Mouse (Mus musculus) hindbrain, embryonic 16.5 days (tissue): ENCODE data around the gene Gpr3. TPM values are rescaled to one million over a fixed set of nuclear protein-coding genes. Genes with fewer than 3 reads are reported as not detected.

Source experiments
- ATAC-seq: fragments of 200-750 bp; cut with Nextera tagmentation; 2 replicates; pipeline ENCODE4 v1.8.0; 2017; ENCODE audit warnings: moderate TSS enrichment, moderate library complexity
- H3K27ac ChIP-seq: fragments of 300-500 bp; sonication (generic); 2 replicates; pipeline ENCODE4 v1.5.1; 2014; ENCODE audit warnings: low read depth, mild to moderate bottlenecking, control low read depth, low read length, moderate library complexity
- H3K27me3 ChIP-seq: fragments of 300-500 bp; sonication (generic); replicated peaks from 2 replicates; pipeline ENCODE4 v1.6.1; 2014; ENCODE audit warnings: low read length; ENCODE audit not compliant: control insufficient read depth, insufficient read depth
- H3K36me3 ChIP-seq: fragments of 300-500 bp; sonication (generic); 2 replicates; pipeline ENCODE4 v1.6.1; 2014; ENCODE audit warnings: mild to moderate bottlenecking, low read length, moderate library complexity, mixed read lengths; ENCODE audit not compliant: control insufficient read depth, insufficient read depth
- H3K4me1 ChIP-seq: fragments of 300-500 bp; sonication (generic); 2 replicates; pipeline ENCODE4 v1.6.1; 2014; ENCODE audit warnings: low read depth, low read length; ENCODE audit not compliant: control insufficient read depth, insufficient read depth
- H3K4me2 ChIP-seq: fragments of 300-500 bp; sonication (generic); 2 replicates; pipeline ENCODE4 v1.6.1; 2014; ENCODE audit warnings: mild to moderate bottlenecking, low read length, control low read depth, moderate library complexity
- H3K4me3 ChIP-seq: fragments of 300-500 bp; sonication (generic); 2 replicates; pipeline ENCODE4 v1.5.1; 2014; ENCODE audit warnings: mild to moderate bottlenecking, low read length, control low read depth, moderate library complexity
- H3K9ac ChIP-seq: fragments of 300-500 bp; sonication (generic); 2 replicates; pipeline ENCODE4 v1.6.1; 2014; ENCODE audit warnings: low read depth, mild to moderate bottlenecking, control low read depth, low read length, moderate library complexity
- H3K9me3 ChIP-seq: fragments of 300-500 bp; sonication (generic); 2 replicates; pipeline ENCODE4 v1.6.1; 2014; ENCODE audit warnings: mild to moderate bottlenecking, low read length, moderate library complexity; ENCODE audit not compliant: control insufficient read depth
- WGBS: fragments of 180-500 bp; shearing (Covaris S2); extraction: QIAGEN DNeasy Blood & Tissue Kit; methylation state at CpG from one replicate; pipeline ENCODE4 v1.1.7; 2014; 5-methylcytosine and 5-hydroxymethylcytosine counted together
- polyA plus RNA-seq: library from polyadenylated mRNA; unstranded; fragments of >200 nt; fragmentation: Nextera tagmentation; extraction: Ambion mirVana; gene quantifications from 2 replicates; pipeline ENCODE4 v1.2.1, GENCODE M21; 2015

Gpr3 gene
- polyA plus RNA-seq, 1 experiment from 2014 or later = 2.5 TPM

- peaks cover 23% of the 10 kb centered on the region for H3K4me1 ChIP-seq
- no peaks in the 10 kb centered on the region for H3K9me3 ChIP-seq
- no peak for ATAC-seq
- H3K4me2 ChIP-seq = no peak overlapping the region
- H3K36me3 ChIP-seq = no peaks in the 10 kb centered on the region
- H3K4me3 ChIP-seq = no peak overlapping the region
- peak overlapping the region; percentile 23 for H3K9ac ChIP-seq
- 33% methylated on average over 7 of the region's 7 CpGs for WGBS
- no peaks in the 10 kb centered on the region for H3K27me3 ChIP-seq
- peak overlapping the region; percentile 55; the same call in 1 of the 2 replicates for H3K27ac ChIP-seq
Observed at GRCm38 (mm10) chr4:133204379-133204778, 8.0 kb downstream of the Gpr3 start.

DNA sequence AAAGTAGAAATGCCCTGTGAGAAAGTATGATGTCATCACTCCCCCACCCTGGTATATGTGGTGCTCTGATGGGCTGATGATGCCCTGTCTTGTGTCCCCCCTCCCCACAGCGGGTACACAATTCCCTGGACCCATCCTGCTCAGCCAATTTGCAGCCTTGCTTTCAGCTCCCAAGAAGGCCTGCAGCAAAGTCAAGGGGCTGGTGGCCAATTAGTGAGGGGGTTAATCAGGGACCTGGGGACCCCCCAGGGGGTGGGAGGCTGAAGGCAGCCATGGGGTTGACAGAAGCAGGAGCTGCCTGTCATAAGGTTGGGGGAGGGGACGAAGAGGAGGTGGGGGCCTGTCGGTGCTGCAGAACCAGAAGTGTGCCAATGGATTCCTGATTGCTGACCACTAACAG is 8.7 kb downstream of the Gpr3 start:
- Histone ChIP-seq H3K9ac (no peak overlapping the region), H3K27me3 (no peaks in the 10 kb centered on the region), H3K4me1 (peaks cover 30% of the 10 kb centered on the region), H3K4me3 (no peak overlapping the region), H3K36me3 (no peaks in the 10 kb centered on the region), H3K9me3 (no peaks in the 10 kb centered on the region), H3K27ac (no peak overlapping the region), H3K4me2 (no peak overlapping the region)
- no peak for ATAC-seq
- 71% methylated on average over 3 of the region's 3 CpGs for WGBS

GRCm38 (mm10) chr4:133202254-133202653 is 10.1 kb downstream of the Gpr3 start:
- Histone ChIP-seq H3K27ac (no peak overlapping the region), H3K4me1 (peaks cover 43% of the 10 kb centered on the region), H3K4me3 (no peak overlapping the region), H3K4me2 (no peak overlapping the region), H3K9me3 (no peaks in the 10 kb centered on the region), H3K9ac (no peak overlapping the region), H3K27me3 (no peaks in the 10 kb centered on the region), H3K36me3 (no peaks in the 10 kb centered on the region)
- no peak for ATAC-seq
- WGBS = 95% methylated on average over 3 of the region's 3 CpGs

DNA sequence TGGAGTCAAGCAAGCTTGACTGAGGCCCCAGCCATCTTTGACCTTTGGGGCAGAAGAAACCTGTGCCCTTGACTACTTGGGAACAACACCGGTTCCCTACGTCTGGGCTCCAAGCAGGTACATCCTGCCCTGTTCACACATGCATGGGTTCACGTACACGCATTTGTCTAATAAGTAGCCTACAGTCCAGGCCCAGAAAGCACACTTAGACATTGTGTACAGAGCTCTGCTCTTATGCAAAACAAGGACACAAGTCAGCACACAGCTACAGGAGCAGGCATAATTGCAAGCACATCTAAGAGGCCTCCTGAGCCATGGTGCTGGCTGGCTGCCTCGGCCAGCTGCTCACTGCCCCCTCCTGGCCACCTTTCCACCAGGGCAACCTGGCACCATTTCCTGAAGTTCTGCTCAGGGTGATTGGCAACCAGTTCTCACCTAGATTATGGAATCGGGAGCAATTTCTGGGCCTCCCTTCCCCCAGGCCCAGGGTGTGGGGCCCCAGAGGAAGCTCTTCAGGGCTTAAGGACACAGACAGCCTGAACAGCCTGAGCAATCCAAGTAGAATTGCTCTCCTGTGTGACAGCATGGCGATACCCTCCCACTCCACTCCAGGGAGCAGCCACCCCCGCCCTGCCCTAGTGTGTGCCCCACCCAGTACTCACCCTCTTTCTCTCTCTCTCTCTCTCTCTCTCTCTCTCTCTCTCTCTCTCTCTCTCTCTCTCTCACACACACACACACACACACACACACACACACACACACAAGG is 11.1 kb downstream of the Gpr3 start:
- WGBS = 66% methylated on average over 8 of the region's 8 CpGs
- Histone ChIP-seq H3K9ac (no peak overlapping the region), H3K36me3 (0 out of 2 replicates have a peak, but pooled peaks cover 3% of the 10 kb centered on the region), H3K4me1 (peaks cover 54% of the 10 kb centered on the region), H3K27ac (peak overlapping the region; percentile 52), H3K4me3 (no peak overlapping the region), H3K4me2 (no peak overlapping the region), H3K9me3 (no peaks in the 10 kb centered on the region), H3K27me3 (no peaks in the 10 kb centered on the region)
- no peak; the same call in 1 of the 2 replicates for ATAC-seq

GRCm38 (mm10) chr4:133200343-133200742 is 12.0 kb downstream of the Gpr3 start:
- Histone ChIP-seq H3K4me3 (no peak overlapping the region), H3K36me3 (peaks cover 8% of the 10 kb centered on the region; the same call in 1 of the 2 replicates), H3K4me2 (no peak overlapping the region), H3K4me1 (peaks cover 55% of the 10 kb centered on the region), H3K9me3 (no peaks in the 10 kb centered on the region), H3K27ac (peak overlapping the region; percentile 32), H3K27me3 (no peaks in the 10 kb centered on the region), H3K9ac (peak overlapping the region; percentile 28; the same call in 1 of the 2 replicates)
- no peak for ATAC-seq
- 31% methylated on average over 21 of the region's 21 CpGs for WGBS

- 76% methylated on average over 6 of the region's 6 CpGs for WGBS
- Histone ChIP-seq H3K9ac (no peak overlapping the region), H3K4me2 (no peak overlapping the region), H3K27me3 (no peaks in the 10 kb centered on the region), H3K4me3 (no peak overlapping the region), H3K27ac (no peak overlapping the region), H3K9me3 (no peaks in the 10 kb centered on the region), H3K4me1 (peaks cover 54% of the 10 kb centered on the region), H3K36me3 (peaks cover 8% of the 10 kb centered on the region; the same call in 1 of the 2 replicates)
- ATAC-seq = no peak
Observed at GRCm38 (mm10) chr4:133199743-133200142, 12.6 kb downstream of the Gpr3 start.

DNA sequence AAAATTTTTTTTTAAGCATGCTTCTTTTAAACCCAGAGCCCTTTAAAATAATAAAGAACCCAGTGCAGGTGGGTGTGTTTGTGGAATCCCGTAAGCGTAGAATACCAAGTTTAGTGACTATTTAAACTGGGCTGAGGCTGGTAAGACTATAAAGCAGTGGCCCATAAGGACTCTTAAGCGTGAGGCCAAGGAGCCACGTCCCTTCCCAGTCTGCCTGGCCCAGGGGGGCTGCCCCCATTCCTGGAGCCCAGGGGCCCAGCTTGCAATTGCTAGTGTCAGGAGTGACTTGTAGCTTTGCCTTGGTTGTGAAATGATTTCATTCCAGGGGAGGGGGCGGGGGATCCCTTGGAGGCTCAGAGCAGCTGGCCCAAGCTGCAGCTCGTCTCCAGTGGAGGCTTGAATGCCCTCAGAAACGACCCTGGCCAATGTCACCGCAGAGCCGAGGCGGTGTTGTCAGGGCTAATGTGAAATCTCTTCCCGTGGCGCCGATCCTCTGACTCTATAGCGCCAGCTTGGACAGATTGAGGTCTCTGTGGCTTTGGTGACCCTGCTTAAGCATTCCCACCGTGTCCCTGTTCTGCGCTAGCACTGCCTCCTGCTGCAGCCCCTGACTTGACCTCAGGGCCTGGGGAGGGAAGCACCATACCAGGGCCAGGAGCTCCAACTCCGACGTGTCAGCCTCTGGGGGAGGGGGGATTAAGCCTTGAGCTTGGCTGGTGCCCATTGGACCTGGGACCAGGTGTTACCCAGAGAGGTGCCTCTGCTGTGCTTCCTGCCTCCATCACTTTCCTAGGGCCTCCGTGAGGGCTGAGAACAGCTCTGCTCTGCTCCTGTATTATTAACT is 13.8 kb downstream of the Gpr3 start:
- Histone ChIP-seq H3K9ac (peak overlapping the region; percentile 53), H3K9me3 (no peaks in the 10 kb centered on the region), H3K4me3 (no peak overlapping the region), H3K4me2 (no peak overlapping the region), H3K4me1 (peaks cover 49% of the 10 kb centered on the region), H3K27ac (peak overlapping the region; percentile 88), H3K36me3 (peaks cover 8% of the 10 kb centered on the region), H3K27me3 (no peaks in the 10 kb centered on the region)
- 15% methylated on average over 19 of the region's 19 CpGs for WGBS
- 0 out of 2 replicates have a peak, but pooled peaks have one; percentile 12 for ATAC-seq

- WGBS = 18% methylated on average over 13 of the region's 13 CpGs
- Histone ChIP-seq H3K9me3 (no peaks in the 10 kb centered on the region), H3K4me3 (no peak overlapping the region), H3K27ac (peak overlapping the region; percentile 88), H3K9ac (peak overlapping the region; percentile 33; the same call in 1 of the 2 replicates), H3K4me1 (peaks cover 49% of the 10 kb centered on the region), H3K36me3 (peaks cover 8% of the 10 kb centered on the region), H3K27me3 (no peaks in the 10 kb centered on the region), H3K4me2 (no peak overlapping the region; the same call in 1 of the 2 replicates)
- peak; percentile 41 for ATAC-seq
Observed at GRCm38 (mm10) chr4:133197801-133198286, 14.5 kb downstream of the Gpr3 start.

DNA sequence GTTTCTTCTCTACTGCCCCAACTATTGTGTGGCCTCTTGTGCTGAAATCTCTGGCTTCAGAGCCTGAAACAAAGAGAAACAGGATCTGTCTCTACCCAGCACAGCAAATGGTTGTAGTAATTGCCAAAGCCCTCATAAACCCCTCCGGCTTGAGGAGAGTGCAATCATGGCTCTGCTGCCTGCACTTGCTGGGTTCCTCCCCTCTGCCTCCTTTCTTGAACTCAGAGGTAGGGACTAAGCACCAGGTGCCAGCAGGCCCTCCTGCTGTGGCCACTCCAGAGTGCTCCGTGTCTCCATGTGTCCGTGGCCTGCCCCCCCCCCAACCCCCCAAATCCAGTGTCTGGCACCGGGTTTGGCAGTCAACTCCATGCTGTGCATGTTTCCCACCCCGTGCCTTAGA is 15.0 kb downstream of the Gpr3 start:
- no peak overlapping the region; the same call in 1 of the 2 replicates for H3K4me2 ChIP-seq
- WGBS = 6% methylated on average over 5 of the region's 5 CpGs

More for the DNA sequence above, 15.0 kb downstream of the Gpr3 start:
- Histone ChIP-seq H3K27me3 (no peaks in the 10 kb centered on the region), H3K36me3 (peaks cover 12% of the 10 kb centered on the region), H3K9me3 (no peaks in the 10 kb centered on the region), H3K27ac (peak overlapping the region; percentile 88), H3K4me1 (peaks cover 49% of the 10 kb centered on the region), H3K9ac (peak overlapping the region; percentile 47), H3K4me3 (no peak overlapping the region)
- ATAC-seq = peak; percentile 6; the same call in 1 of the 2 replicates
